Mouse (Mus musculus): ENCODE results near the gene Tango2.

Gene Tango2

DNA sequence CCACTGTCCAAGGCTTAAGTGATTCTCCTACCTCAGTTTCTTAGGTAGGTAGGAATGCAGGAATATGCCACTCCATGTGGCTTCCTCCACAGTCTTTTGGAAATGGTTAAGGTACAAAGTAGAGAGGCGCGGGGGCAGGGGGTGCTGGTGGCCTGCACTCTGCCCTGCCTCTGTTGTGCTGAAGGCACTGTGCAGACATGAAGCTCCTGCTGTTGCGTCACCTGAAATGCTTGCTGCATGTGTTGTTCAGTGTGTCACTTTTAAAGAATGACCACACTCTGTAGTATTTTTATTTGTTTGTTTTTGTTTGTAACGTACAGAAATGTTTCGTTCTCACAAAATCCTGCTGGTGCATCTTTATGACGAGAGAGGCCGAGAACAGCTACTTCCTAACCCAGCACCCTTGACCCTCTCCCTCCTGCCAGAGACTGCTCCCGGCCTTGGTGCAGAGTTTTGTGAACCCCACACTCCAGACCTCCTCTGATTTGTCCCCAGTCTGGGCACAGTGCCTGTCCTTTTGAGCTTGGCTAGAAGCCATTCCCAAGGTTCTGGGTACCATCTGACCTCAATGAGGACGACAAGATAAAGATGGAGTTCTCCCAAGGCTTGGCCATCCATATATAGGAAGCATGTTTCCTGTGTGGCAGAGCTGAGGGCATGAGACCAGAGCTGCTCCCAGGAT is 35.3 kb upstream of the Tango2 start:
- 72% methylated on average over 9 of the region's 9 CpGs for WGBS

GRCm38 (mm10) chr16:18381621-18382258 is 33.8 kb upstream of the Tango2 start:
- whole genome bisulfite sequencing: 51% methylated on average over 6 of the region's 6 CpGs

DNA sequence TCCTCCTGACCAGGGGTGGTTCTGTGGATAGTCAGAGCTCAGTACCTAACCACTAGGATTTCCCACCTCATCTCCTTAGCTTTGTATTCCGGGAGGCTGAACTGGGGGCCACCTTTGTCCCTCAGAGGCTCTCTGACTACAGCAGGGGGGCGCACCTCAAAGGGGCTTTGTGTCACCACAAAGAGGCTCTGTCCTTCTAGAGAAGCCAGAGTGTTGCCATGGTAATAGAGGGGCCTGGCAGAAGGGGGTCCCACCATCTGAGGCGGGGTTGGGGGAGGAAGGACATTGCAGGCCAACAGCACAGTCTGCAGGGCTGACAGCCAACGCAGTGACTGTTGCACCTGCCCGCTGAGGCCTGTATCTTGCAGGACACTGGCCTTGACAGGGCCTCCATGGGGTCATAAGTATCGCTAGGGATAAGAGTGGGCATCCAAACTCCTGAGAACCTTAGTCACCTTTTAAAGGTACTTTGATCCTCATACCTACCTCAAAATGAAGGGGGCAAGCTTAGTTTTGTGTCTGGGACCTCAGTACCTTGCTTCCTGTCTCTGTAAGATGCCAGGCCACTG is 32.7 kb upstream of the Tango2 start:
- WGBS: 58% methylated on average over 6 of the region's 6 CpGs

DNA sequence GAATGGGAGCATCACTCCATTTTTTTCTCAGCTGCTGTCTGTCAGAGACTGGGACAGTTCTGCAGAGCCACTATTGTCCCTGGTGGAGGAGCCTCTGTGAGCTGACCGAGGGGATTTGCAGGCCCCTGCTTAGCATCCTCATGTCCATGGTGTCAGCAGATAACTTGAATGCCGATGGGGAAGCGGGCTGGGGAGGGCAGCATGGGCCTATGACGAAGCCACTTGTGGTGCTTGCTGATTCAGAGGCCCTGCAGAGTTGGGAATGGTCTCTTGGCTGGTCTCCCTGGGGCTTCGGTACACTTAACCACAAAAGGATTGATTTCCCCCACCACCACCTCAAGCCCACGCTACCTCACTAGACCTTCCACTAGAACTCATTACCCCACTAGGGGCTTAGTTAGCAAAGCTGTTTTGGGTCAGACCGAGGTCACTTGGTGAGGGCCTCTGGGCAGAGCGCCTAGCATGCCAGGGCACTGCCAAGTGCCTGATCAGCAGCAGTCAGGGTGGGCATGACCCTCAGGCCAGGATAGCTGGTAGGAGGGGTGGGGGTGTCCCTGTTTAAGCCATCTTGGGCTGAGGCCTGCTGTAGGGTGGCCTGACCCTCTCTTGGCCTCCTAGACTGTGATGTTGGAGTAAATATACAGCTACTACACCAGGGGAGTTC is 31.6 kb upstream of the Tango2 start:
- 73% methylated on average over 8 of the region's 8 CpGs for WGBS

- 80% methylated on average over 1 of the region's 1 CpGs for WGBS
These were observed 30.6 kb upstream of the Tango2 start for GRCm38 (mm10) chr16:18378489-18378888.

GRCm38 (mm10) chr16:18377203-18377602 is 29.3 kb upstream of the Tango2 start:
- 68% methylated on average over 3 of the region's 3 CpGs for WGBS

DNA sequence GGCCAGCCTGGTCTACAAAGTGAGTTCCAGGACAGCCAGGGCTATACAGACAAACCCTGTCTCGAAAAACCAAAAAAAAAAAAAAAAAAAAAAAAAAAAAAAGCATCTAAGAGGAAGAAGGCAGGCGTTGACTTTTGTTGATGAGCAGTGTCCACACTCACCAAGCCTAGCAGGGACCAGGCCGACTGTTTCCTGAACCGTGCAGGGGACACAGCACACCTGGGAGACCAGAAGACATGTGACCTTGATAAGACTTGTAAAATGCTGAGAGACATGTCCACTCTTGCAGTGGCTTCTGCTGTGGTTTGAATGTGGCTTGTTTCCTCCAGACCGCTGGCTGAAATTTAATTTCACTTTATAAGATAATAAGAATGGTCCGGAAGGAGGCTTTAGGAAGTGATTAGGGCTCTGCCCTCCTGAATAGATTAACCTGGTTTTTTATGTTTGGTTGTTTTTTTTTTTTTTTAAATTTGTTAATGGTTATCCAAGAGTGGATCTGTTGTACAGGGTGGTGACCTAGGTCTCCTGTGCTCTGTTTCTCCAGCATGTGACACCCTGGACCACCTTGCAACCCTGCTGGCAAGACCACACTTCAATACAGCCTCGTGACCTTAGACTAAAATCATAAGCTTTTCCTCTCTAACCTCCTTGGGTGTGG is 28.5 kb upstream of the Tango2 start:
- 89% methylated on average over 7 of the region's 7 CpGs for WGBS

DNA sequence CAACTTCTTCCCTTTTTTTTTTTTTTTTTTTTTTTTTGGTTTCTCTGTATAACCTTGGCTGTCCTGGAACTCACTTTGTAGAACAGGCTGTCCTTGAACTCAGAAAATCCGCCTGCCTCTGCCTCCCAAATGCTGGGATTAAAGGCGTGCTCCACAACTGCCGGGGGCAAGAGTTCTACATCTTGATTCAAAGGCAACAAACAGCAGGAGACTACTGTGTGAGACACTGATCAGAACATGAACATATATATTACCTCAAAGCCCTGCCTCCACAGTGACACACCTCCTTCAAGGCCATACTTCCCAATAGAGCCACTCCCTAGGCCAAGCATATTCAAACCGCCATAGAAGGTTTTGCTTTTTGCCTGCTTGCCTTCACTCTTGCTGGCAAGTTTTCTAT is 25.7 kb upstream of the Tango2 start:
- WGBS: 98% methylated on average over 4 of the region's 4 CpGs

GRCm38 (mm10) chr16:18370197-18370596 is 22.3 kb upstream of the Tango2 start:
- WGBS: 93% methylated on average over 3 of the region's 3 CpGs

GRCm38 (mm10) chr16:18366849-18367248 is 18.9 kb upstream of the Tango2 start:
- 92% methylated on average over 4 of the region's 4 CpGs for WGBS

GRCm38 (mm10) chr16:18362948-18363347 is 15.0 kb upstream of the Tango2 start:
- 84% methylated on average over 8 of the region's 8 CpGs for WGBS

DNA sequence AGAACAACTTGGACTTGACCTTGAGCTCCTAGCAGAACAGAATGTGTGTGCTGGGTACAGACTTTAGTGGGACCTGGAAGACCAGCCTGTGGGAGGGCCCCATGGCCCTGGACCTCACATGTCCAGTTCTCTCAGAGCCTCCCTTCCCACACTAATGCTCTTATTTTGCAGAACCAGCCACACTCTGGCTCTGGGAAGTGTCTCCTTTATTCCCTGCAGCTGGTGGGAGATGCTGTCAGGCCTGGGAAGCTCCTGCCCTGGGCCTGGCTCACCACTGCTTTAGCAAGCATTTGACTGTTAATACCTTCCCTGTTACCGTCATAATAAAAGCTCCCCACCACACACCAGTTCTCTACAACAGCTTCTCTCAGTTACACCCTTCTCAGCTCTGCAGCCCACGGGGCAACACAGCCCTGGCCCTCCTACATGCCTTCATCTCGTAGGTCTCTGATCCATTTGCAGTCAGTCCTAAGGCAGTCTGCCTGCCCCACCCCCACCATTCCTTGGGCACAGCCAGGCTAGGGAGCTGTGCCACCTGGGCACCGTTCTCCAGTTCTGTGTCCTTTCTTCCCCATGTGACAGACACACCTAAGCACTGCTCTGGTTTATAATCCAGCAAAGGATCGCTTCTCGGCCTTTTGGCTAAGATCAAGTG is 12.4 kb upstream of the Tango2 start:
- WGBS: 67% methylated on average over 6 of the region's 6 CpGs

DNA sequence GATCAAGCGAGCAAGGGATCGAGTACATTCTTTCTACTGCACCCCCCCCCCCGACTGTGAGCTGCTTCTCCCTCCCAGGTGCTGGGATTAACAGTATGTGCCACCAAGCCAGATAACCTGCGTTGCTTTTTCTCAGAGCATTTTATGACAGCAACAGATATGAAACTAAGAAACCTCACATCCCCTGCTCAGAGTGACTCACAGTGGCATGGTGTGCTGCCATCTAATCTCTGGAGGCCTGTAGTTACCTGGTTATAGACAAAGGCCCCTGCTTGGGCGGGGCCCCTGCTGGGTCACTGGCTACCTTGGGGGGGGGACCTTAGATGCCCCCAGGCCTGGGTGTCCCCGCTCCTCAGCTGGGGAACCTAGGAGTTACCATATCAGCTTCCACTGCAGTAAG is 10.1 kb upstream of the Tango2 start:
- WGBS: 87% methylated on average over 6 of the region's 6 CpGs

DNA sequence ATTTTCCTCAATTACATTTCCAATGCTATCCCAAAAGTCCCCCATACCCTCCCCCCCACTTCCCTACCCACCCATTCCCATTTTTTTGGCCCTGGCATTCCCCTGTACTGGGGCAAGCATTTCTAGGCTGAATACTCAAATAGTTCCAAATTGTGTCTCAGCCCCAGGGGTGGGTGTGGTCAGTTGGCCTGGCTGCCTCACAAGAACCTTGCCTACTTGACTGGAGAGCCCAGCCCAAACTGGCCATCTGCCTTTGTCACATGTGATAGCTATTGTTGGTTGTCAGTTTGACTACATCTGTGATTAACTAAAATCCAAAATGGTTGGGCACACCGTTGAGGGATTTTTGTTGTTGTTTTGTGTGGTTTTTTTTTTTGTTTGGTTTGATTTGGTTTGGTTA is 9.1 kb upstream of the Tango2 start:
- 51% methylated on average over 1 of the region's 1 CpGs for WGBS

DNA sequence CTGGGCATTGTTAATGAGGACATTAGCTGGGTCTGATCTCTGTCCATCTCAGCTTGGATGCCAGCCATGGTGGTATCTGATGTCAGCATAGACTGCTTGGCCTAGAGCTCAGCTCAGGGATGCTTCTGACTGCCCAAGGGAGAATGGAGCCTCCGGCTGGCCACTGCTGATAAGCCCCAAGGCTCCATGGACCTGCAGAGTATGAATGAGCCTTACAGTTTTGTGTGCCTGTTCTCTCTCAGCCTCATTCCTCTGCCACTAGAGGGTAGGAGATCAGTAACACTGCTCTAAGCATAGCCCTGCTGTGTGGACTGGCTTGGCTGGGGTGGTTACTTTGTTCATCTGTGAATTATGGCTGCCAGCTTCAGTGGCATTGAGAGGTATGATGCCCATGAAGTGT is 5.2 kb upstream of the Tango2 start:
- 90% methylated on average over 1 of the region's 1 CpGs for WGBS

GRCm38 (mm10) chr16:18351313-18352055 is 3.6 kb upstream of the Tango2 start:
- 52% methylated on average over 5 of the region's 5 CpGs for WGBS

DNA sequence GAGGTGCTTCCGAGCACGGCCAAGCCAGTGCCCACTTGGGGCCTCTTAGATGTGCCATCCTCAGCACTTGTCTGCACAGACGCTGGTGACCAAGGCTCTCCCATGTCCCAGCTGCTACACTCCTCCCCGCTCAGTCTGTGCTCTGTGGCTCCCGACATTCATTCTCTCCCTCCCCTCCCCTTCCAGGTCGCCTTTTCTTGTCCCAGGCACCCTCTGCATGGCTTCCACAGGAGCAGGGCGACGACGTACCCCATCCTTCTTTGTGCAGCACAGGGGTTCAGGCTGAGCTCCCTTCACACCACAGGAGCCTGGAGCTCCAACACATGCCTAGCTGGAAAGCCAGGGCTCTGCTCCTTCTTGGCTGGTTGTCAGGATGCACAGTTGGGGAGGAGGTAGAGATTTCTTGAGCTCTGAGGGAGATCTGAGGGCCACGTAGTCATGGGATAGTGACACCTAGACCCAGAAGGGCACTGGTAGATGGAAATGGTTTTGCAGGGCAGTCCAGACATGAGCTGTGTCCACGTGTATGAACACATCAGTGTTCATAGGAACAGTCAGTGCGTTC is 1.9 kb upstream of the Tango2 start:
- WGBS: 65% methylated on average over 12 of the region's 12 CpGs

- under 1% methylated on average over 28 of the region's 28 CpGs for WGBS
These were observed 785 bp upstream of the Tango2 start for GRCm38 (mm10) chr16:18348601-18349175.

DNA sequence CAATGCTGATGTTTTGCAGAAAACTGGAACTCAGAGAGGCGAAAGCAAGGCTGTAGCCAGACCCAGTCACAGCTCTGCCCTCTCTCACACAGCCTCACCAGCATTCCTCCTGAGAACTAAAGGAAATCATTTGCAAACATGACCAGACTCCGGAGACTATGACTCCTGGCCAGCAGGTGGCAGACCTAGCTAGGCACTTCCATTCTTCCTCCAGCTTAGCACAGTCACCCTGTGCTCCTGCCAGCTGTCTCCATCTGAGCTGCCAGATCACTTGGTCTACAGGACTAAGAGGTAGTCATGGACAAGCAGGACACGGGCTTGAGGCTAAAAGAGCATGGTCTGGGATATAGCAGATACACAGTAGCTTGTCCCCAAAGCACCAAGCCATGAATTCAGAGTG is 2.7 kb downstream of the Tango2 start:
- WGBS: 3% methylated on average over 3 of the region's 3 CpGs

DNA sequence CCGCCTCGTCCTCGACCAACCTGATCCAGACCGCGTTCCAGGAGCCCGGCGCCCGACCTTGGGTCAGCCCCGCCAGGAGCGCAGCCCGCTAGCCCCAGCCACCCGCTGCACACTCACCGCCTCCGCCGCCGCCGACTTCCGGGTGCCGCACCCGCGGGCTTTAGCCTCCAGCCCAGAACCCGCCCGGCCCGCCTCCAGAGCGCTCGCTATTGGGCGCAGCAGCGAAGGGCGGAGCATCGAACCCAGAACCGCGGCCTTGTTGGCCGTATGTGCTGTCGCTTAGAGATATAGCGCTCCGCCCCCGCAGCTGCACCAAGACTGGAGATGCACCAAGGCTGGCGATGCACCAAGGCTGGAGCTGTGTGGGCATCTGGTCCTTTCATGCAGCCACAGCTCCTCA is 4.1 kb downstream of the Tango2 start:
- WGBS: under 1% methylated on average over 38 of the region's 38 CpGs
